Mouse (Mus musculus): ENCODE results near the gene Ercc1. TPM values are rescaled to one million over a fixed set of nuclear protein-coding genes. Genes with fewer than 3 reads are reported as not detected.

The Ercc1 gene
- total RNA-seq, 2 experiments from 2014 or later = 51.7 to 51.9 TPM

GRCm38 (mm10) chr7:19349188-19349915 lies 4.8 kb downstream of the Ercc1 start:
- no peak for TF ChIP-seq CTCF (conservative IDR thresholded peaks at IDR 0.05)
- no peak for DNase-seq (ENCODE audit: low spot score in 2 of 2)
- Histone ChIP-seq H3K4me3 (no peak overlapping the region), H3K27ac (peak overlapping the region; percentile 6; the same call in 1 of the 2 replicates)

GRCm38 (mm10) chr7:19350221-19350620 lies 5.6 kb downstream of the Ercc1 start:
- TF ChIP-seq CTCF (conservative IDR thresholded peaks at IDR 0.05) = no peak
- Histone ChIP-seq H3K4me3 (no peak overlapping the region), H3K27ac (no peak overlapping the region)
- no peak for DNase-seq (ENCODE audit: low spot score in 2 of 2)

GRCm38 (mm10) chr7:19354991-19355390 lies 10.4 kb downstream of the Ercc1 start:
- no peak overlapping the region for H3K27ac ChIP-seq
- no peak overlapping the region for H3K4me3 ChIP-seq
- no peak for DNase-seq (ENCODE audit: low spot score in 2 of 2)
- no peak for TF ChIP-seq CTCF (conservative IDR thresholded peaks at IDR 0.05)

- no peak overlapping the region for H3K4me3 ChIP-seq
- no peak for TF ChIP-seq CTCF (conservative IDR thresholded peaks at IDR 0.05)
- no peak for DNase-seq (ENCODE audit: low spot score in 2 of 2)
- H3K27ac ChIP-seq = no peak overlapping the region
Measured at GRCm38 (mm10) chr7:19356311-19356710, 11.7 kb downstream of the Ercc1 start.

GRCm38 (mm10) chr7:19357381-19358375 lies 13.1 kb downstream of the Ercc1 start:
- H3K27ac ChIP-seq = no peak overlapping the region
- no peak for TF ChIP-seq CTCF (conservative IDR thresholded peaks at IDR 0.05)
- DNase-seq (ENCODE audit: low spot score in 2 of 2) = no peak
- no peak overlapping the region; the same call in 1 of the 2 replicates for H3K4me3 ChIP-seq

- no peak for TF ChIP-seq CTCF (conservative IDR thresholded peaks at IDR 0.05)
- Histone ChIP-seq H3K4me3 (peak overlapping the region; percentile 59), H3K27ac (peak overlapping the region; percentile 90)
- no peak for DNase-seq (ENCODE audit: low spot score in 2 of 2)
Measured at GRCm38 (mm10) chr7:19358634-19359033, 14.1 kb downstream of the Ercc1 start.

GRCm38 (mm10) chr7:19359299-19359891 lies 14.8 kb downstream of the Ercc1 start, which contains the start of the genes Cd3eap and Ppp1r13l:
Gene Cd3eap (minus strand): TSS chr7:19359483.
Gene Ppp1r13l (plus strand): TSS chr7:19359749.
- no peak for TF ChIP-seq CTCF (conservative IDR thresholded peaks at IDR 0.05)
- H3K27ac ChIP-seq = peak within 1 kb of the TSS; percentile 90
- peak; percentile 90 to 91 for DNase-seq (ENCODE audit: low spot score in 2 of 2)
- peak within 1 kb of the TSS; percentile 59 for H3K4me3 ChIP-seq

GRCm38 (mm10) chr7:19359892-19360641 lies 15.5 kb downstream of the Ercc1 start:
- peak overlapping the region; percentile 90 for H3K27ac ChIP-seq
- no peak for TF ChIP-seq CTCF (conservative IDR thresholded peaks at IDR 0.05)
- peak overlapping the region; percentile 59 for H3K4me3 ChIP-seq
- DNase-seq (ENCODE audit: low spot score in 2 of 2) = peak; percentile 64 to 81

- H3K27ac ChIP-seq = peak overlapping the region; percentile 90
- peak; percentile 33 for TF ChIP-seq CTCF (conservative IDR thresholded peaks at IDR 0.05)
- peak; percentile 86 to 94 for DNase-seq (ENCODE audit: low spot score in 2 of 2)
- H3K4me3 ChIP-seq = peak overlapping the region; percentile 59
Measured at GRCm38 (mm10) chr7:19360944-19361343, 16.4 kb downstream of the Ercc1 start.

GRCm38 (mm10) chr7:19361720-19362119 lies 17.1 kb downstream of the Ercc1 start:
- Histone ChIP-seq H3K27ac (peak overlapping the region; percentile 90; the same call in 1 of the 2 replicates), H3K4me3 (peak overlapping the region; percentile 59)
- peak; percentile 89 for TF ChIP-seq CTCF (conservative IDR thresholded peaks at IDR 0.05)
- DNase-seq (ENCODE audit: low spot score in 2 of 2) = peak; percentile 59 to 81

- no peak overlapping the region for H3K27ac ChIP-seq
- no peak overlapping the region for H3K4me3 ChIP-seq
- no peak for DNase-seq (ENCODE audit: low spot score in 2 of 2)
- no peak for TF ChIP-seq CTCF (conservative IDR thresholded peaks at IDR 0.05)
Measured at GRCm38 (mm10) chr7:19362276-19362675, 17.7 kb downstream of the Ercc1 start.

- DNase-seq (ENCODE audit: low spot score in 2 of 2) = peak in 1 of 2 experiments; percentile 48
Measured at GRCm38 (mm10) chr7:19363881-19364280, 19.3 kb downstream of the Ercc1 start.

More at GRCm38 (mm10) chr7:19363881-19364280, 19.3 kb downstream of the Ercc1 start:
- peak; percentile 90 for TF ChIP-seq CTCF (conservative IDR thresholded peaks at IDR 0.05)
- no peak overlapping the region for H3K4me3 ChIP-seq
- no peak overlapping the region for H3K27ac ChIP-seq
